Mouse (Mus musculus): Measurements from ENCODE around the gene Apbb2. TPM values are rescaled to one million over a fixed set of nuclear protein-coding genes. Genes with fewer than 3 reads are reported as not detected.

Gene Apbb2
- polyA plus RNA-seq, 1 experiment from 2014 or later, result 115 TPM

- Histone ChIP-seq H3K27me3 (replicated peaks) (no peaks in the 10 kb centered on the region), H3K4me3 (no peak overlapping the region), H3K36me3 (replicated peaks) (peaks cover 10% of the 10 kb centered on the region; the same call in 1 of the 2 replicates), H3K9me3 (no peaks in the 10 kb centered on the region), H3K4me2 (no peak overlapping the region), H3K27ac (no peak overlapping the region), H3K9ac (no peak overlapping the region), H3K4me1 (no peaks in the 10 kb centered on the region)
- WGBS, result 71% methylated on average over 8 of the region's 8 CpGs
- ATAC-seq (replicated peaks), result no peak
These were observed 313.1 kb downstream of the Apbb2 start for GRCm38 (mm10) chr5:66305511-66305910.

- Histone ChIP-seq H3K4me1 (no peaks in the 10 kb centered on the region), H3K9me3 (no peaks in the 10 kb centered on the region), H3K27me3 (replicated peaks) (no peaks in the 10 kb centered on the region), H3K4me2 (no peak overlapping the region), H3K9ac (no peak overlapping the region), H3K4me3 (no peak overlapping the region), H3K27ac (no peak overlapping the region), H3K36me3 (replicated peaks) (peaks cover 10% of the 10 kb centered on the region; the same call in 1 of the 2 replicates)
- ATAC-seq (replicated peaks), result 0 out of 2 replicates have a peak, but pooled peaks have one; percentile 32
- WGBS, result 72% methylated on average over 11 of the region's 11 CpGs
These were observed 314.1 kb downstream of the Apbb2 start for GRCm38 (mm10) chr5:66304300-66305067.

DNA sequence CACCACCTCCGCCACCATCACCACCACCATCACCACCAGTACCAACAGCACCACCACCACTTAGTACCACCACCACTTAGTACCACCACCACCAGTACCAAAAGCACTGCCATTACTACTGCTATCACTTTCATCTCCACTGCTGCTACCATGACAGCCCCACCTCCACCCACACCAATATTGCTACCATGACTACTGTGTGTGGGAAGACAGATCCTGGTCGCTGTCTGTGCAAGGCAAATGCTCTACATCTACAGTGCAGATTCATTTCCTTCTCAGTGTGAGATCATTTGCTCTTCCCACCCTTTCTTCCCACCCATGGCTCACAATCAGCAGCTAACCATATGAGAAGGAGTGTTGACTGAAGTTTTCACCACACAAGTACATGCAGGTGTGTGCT, 315.7 kb downstream of the Apbb2 start:
- no peaks in the 10 kb centered on the region for H3K4me1 ChIP-seq
- H3K9ac ChIP-seq, result no peak overlapping the region
- WGBS, result 92% methylated on average over 2 of the region's 2 CpGs
- H3K36me3 ChIP-seq (replicated peaks), result 0 out of 2 replicates have a peak, but pooled peaks cover 6% of the 10 kb centered on the region
- H3K9me3 ChIP-seq, result no peaks in the 10 kb centered on the region
- H3K27ac ChIP-seq, result no peak overlapping the region
- H3K4me2 ChIP-seq, result no peak overlapping the region
- no peak overlapping the region for H3K4me3 ChIP-seq
- no peak for ATAC-seq (replicated peaks)
- H3K27me3 ChIP-seq (replicated peaks), result no peaks in the 10 kb centered on the region

DNA sequence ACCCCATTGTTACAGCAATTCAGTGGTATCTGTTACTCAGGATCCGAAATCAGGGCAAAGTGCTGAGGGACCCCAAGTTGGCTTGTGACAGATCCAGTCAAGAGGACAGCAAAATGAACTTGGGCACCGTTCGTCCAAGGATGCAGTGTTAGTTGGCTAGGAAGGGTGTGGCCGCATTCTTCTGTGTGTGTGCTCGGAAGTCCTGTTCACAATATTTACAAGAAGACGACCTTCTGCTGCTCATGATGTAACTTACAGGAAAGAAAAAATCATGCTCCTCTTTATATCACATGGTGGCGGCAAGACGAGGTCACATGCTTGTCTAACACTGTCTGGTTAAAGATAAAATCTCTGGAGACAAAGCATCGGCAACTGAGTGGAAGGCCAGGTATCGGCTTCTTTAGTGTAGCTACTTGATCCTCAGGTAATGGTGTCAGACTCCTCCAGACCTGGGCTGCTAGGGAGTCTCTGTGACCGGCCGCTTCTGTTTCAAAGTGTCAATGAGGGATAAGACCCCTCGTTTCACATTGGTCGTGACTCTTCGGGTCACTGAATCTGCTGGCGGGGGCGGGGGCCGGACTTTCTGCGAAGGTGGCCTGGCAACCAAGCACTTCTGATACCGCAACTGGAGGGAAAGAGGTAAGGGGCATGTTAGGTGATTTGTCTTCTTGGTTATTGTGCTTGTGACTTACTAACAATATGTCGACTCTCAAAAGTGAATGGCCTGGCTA, 316.3 kb downstream of the Apbb2 start:
- 0 out of 2 replicates have a peak, but pooled peaks cover 6% of the 10 kb centered on the region for H3K36me3 ChIP-seq (replicated peaks)
- H3K4me1 ChIP-seq, result no peaks in the 10 kb centered on the region
- no peak overlapping the region for H3K4me2 ChIP-seq
- H3K27ac ChIP-seq, result no peak overlapping the region
- no peaks in the 10 kb centered on the region for H3K9me3 ChIP-seq
- no peak overlapping the region for H3K9ac ChIP-seq
- 93% methylated on average over 21 of the region's 21 CpGs for WGBS
- ATAC-seq (replicated peaks), result no peak
- H3K4me3 ChIP-seq, result no peak overlapping the region
- no peaks in the 10 kb centered on the region for H3K27me3 ChIP-seq (replicated peaks)

DNA sequence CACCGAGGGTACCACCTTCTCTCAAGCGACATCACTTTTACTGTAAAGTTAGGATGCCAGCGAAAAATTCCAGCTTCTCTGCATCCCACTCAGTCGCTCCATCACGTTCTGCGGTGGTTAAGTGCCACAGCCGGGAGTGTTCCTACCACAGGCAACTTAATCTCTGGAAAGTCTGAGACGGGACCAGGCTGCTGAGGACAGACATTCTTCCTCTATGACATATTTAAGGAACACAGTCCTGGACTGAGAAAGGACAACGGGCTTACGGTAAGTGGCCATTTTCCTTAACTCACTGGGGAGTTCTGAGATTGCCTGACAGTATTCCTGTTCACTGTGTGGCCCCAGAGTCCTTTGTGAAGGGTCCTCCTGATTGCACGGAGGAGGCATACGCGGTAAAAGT, 318.0 kb downstream of the Apbb2 start:
- Histone ChIP-seq H3K9me3 (no peaks in the 10 kb centered on the region), H3K27me3 (replicated peaks) (no peaks in the 10 kb centered on the region), H3K4me2 (no peak overlapping the region), H3K9ac (no peak overlapping the region), H3K27ac (no peak overlapping the region), H3K4me1 (no peaks in the 10 kb centered on the region), H3K36me3 (replicated peaks) (0 out of 2 replicates have a peak, but pooled peaks cover 6% of the 10 kb centered on the region), H3K4me3 (no peak overlapping the region)
- WGBS, result 82% methylated on average over 13 of the region's 13 CpGs
- no peak for ATAC-seq (replicated peaks)

DNA sequence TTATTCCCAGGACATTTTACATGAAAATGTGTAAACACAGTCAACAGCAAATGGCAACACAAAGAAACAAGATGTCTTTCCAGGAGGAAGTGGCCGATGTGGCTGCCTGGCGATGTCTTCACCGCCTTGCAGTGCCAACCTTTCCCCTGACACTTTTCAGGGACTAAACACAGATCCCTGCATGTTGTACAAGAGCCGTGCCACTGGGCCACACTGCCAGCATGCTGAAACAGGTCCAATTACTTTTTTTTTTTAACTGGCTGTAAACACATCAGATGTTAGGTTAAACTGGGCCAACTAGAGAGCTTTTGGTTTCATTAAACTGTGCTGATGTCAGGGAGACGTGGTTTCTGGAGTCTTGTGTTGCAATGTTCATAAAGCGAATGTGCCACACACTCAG, 319.7 kb downstream of the Apbb2 start:
- Histone ChIP-seq H3K9ac (no peak overlapping the region), H3K36me3 (replicated peaks) (0 out of 2 replicates have a peak, but pooled peaks cover 6% of the 10 kb centered on the region), H3K27ac (no peak overlapping the region), H3K9me3 (no peaks in the 10 kb centered on the region), H3K27me3 (replicated peaks) (no peaks in the 10 kb centered on the region), H3K4me3 (no peak overlapping the region), H3K4me1 (no peaks in the 10 kb centered on the region), H3K4me2 (no peak overlapping the region)
- WGBS, result 92% methylated on average over 6 of the region's 6 CpGs
- no peak for ATAC-seq (replicated peaks)

DNA sequence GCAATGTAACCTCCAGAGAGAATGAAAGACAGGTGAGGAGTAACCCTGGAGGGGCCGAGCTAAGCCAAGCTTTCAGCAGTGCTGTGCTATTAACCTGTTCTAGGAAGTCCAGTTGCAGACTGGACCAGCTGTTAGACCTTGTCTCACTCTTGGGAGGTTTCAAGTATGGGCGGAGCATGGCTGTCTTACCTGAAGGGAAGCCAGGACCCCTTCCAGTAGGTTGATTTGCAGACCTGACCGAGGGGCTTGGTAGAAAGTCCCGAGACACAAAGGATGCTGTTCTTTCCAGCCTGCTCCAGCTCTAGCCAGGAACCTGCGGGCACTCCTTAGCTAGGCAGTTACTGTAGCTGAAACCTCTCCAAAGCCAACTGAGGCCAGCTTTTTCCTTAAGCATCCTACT, 322.5 kb downstream of the Apbb2 start:
- Histone ChIP-seq H3K36me3 (replicated peaks) (no peaks in the 10 kb centered on the region), H3K4me2 (no peak overlapping the region), H3K9me3 (no peaks in the 10 kb centered on the region), H3K27me3 (replicated peaks) (no peaks in the 10 kb centered on the region), H3K4me1 (no peaks in the 10 kb centered on the region), H3K9ac (no peak overlapping the region), H3K4me3 (no peak overlapping the region), H3K27ac (no peak overlapping the region)
- WGBS, result 93% methylated on average over 5 of the region's 5 CpGs
- ATAC-seq (replicated peaks), result no peak

GRCm38 (mm10) chr5:66294952-66295351, 323.6 kb downstream of the Apbb2 start:
- Histone ChIP-seq H3K4me3 (no peak overlapping the region), H3K27ac (no peak overlapping the region), H3K9me3 (no peaks in the 10 kb centered on the region), H3K4me2 (no peak overlapping the region), H3K4me1 (no peaks in the 10 kb centered on the region), H3K27me3 (replicated peaks) (no peaks in the 10 kb centered on the region), H3K36me3 (replicated peaks) (no peaks in the 10 kb centered on the region), H3K9ac (no peak overlapping the region)
- no peak for ATAC-seq (replicated peaks)
- WGBS, result 94% methylated on average over 4 of the region's 4 CpGs

GRCm38 (mm10) chr5:66294106-66294625, 324.4 kb downstream of the Apbb2 start:
- Histone ChIP-seq H3K4me1 (no peaks in the 10 kb centered on the region), H3K9me3 (no peaks in the 10 kb centered on the region), H3K4me2 (no peak overlapping the region), H3K9ac (no peak overlapping the region), H3K27ac (no peak overlapping the region), H3K4me3 (no peak overlapping the region), H3K27me3 (replicated peaks) (no peaks in the 10 kb centered on the region), H3K36me3 (replicated peaks) (no peaks in the 10 kb centered on the region)
- 91% methylated on average over 11 of the region's 11 CpGs for WGBS
- no peak for ATAC-seq (replicated peaks)

DNA sequence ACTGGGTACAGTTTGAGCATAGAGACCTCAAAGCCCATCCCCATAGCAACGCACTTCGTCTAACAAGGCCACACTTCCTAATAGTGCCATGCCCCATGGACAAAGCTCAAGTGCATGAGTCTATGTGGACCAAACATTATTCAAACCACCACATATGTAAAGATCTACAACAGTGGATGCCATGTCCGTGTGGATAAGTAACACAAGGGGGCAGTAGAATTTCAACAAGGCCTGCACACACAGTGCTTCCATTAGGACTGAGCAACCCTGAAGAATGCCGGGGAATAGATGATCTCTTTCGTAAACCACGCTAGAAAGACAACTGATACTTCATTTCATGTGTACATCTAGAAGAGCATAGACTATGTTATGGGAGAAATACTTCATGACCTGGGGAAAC, 337.8 kb downstream of the Apbb2 start:
- H3K9ac ChIP-seq, result no peak overlapping the region
- H3K4me1 ChIP-seq, result no peaks in the 10 kb centered on the region
- ATAC-seq (replicated peaks), result no peak
- H3K9me3 ChIP-seq, result no peaks in the 10 kb centered on the region
- H3K36me3 ChIP-seq (replicated peaks), result no peaks in the 10 kb centered on the region
- 74% methylated on average over 6 of the region's 6 CpGs for WGBS
- H3K27me3 ChIP-seq (replicated peaks), result no peaks in the 10 kb centered on the region
- no peak overlapping the region for H3K4me3 ChIP-seq
- no peak overlapping the region for H3K27ac ChIP-seq
- no peak overlapping the region for H3K4me2 ChIP-seq

DNA sequence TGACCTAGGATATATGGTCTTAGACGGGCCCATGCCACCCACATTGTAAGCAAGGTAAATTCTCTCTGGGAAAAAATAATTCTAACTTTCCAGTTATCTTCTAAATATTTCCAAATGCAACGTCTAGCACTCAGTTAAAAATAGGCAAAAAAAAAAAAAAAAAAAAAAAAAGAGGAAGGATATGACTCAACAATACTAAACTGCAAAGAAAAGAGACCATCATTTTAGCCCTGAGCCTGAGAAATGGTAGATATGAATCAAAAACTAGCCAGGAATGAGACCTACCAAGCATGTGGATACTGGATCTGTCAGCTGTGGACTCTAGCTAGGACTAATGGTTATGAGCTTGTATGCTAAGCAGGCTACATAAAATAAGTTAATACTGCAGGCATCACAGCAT, 338.9 kb downstream of the Apbb2 start:
- ATAC-seq (replicated peaks), result no peak
- Histone ChIP-seq H3K36me3 (replicated peaks) (no peaks in the 10 kb centered on the region), H3K9ac (no peak overlapping the region), H3K4me1 (no peaks in the 10 kb centered on the region), H3K4me3 (no peak overlapping the region), H3K27ac (no peak overlapping the region), H3K9me3 (no peaks in the 10 kb centered on the region), H3K4me2 (no peak overlapping the region), H3K27me3 (replicated peaks) (no peaks in the 10 kb centered on the region)
- 90% methylated on average over 2 of the region's 2 CpGs for WGBS

GRCm38 (mm10) chr5:66274417-66274816, 344.2 kb downstream of the Apbb2 start:
- no peaks in the 10 kb centered on the region for H3K36me3 ChIP-seq (replicated peaks)
- WGBS, result 45% methylated on average over 3 of the region's 3 CpGs
- H3K4me1 ChIP-seq, result no peaks in the 10 kb centered on the region
- H3K9me3 ChIP-seq, result no peaks in the 10 kb centered on the region
- no peak overlapping the region for H3K27ac ChIP-seq
- H3K9ac ChIP-seq, result no peak overlapping the region
- H3K4me3 ChIP-seq, result no peak overlapping the region
- ATAC-seq (replicated peaks), result no peak
- no peak overlapping the region for H3K4me2 ChIP-seq
- no peaks in the 10 kb centered on the region for H3K27me3 ChIP-seq (replicated peaks)

Measured in midbrain, embryonic 15.5 days (tissue).